ENCODE assay signal across 8 mouse cellular contexts in the genomic region with DNA sequence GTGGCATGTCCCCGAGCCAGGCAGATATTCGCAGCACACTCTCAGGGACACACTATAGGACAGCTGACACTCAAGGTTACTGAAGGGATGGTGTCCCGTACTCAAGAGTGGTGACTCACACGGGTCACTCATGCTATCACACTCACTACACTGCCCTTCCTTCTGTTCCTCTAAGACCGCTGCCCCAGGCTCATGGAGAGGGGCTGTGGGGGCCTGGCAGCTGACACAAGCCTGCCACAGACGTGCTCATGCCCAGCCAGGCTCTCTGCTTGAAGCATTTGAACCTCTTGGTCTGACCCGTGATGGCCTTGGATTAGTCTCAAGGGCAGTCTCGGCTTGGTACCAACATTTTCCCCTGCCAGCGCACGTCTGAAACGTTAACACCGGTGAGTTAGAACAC. TPM values are rescaled to one million over a fixed set of nuclear protein-coding genes. Genes with fewer than 3 reads are reported as not detected.
A peak's percentile ranks its signal among the peaks of the same experiment; 100 is the strongest.
DNase-seq lines count a peak whose midpoint lies in the region; ATAC-seq lines count a peak whose summit lies in the region.

No protein-coding gene starts in this region.

- H3K9ac ChIP-seq in hindbrain, embryonic 12.5 days, result no peak overlapping the region
- H3K9ac ChIP-seq in hindbrain, embryonic 11.5 days (ENCODE audit: low read depth, low read length), result no peak overlapping the region
- peak overlapping the region; percentile 52 for H3K9ac ChIP-seq in lung, embryonic 16.5 days (ENCODE audit: low read length)

- H3K27me3 ChIP-seq in hindbrain, embryonic 12.5 days, result no peaks in the 10 kb centered on the region
- no peaks in the 10 kb centered on the region for H3K27me3 ChIP-seq in hindbrain, embryonic 11.5 days (ENCODE audit: control insufficient read depth, insufficient read depth, low read length)
- no peaks in the 10 kb centered on the region for H3K27me3 ChIP-seq in lung, embryonic 16.5 days (ENCODE audit: control insufficient read depth, insufficient read depth, low read depth, low read length)

- WGBS in hindbrain, embryonic 12.5 days, result 78% methylated on average over 12 of the region's 12 CpGs
- WGBS in hindbrain, embryonic 11.5 days, result 76% methylated on average over 12 of the region's 12 CpGs
- 40% methylated on average over 12 of the region's 12 CpGs for WGBS in lung, embryonic 16.5 days

- no peak overlapping the region for H3K4me3 ChIP-seq in hindbrain, embryonic 12.5 days
- H3K4me3 ChIP-seq in hindbrain, embryonic 11.5 days (ENCODE audit: low read depth, low read length), result no peak overlapping the region
- no peak overlapping the region for H3K4me3 ChIP-seq in lung, embryonic 16.5 days (ENCODE audit: low read length)

- 0 out of 2 replicates have a peak, but pooled peaks have one; percentile 12 for ATAC-seq in hindbrain, embryonic 12.5 days (ENCODE audit: low FRiP score)
- ATAC-seq in hindbrain, embryonic 11.5 days (ENCODE audit: low FRiP score), result no peak
- peak; percentile 23 for ATAC-seq in lung, embryonic 16.5 days (ENCODE audit: low read depth)

- no peak overlapping the region for H3K27ac ChIP-seq in hindbrain, embryonic 12.5 days
- H3K27ac ChIP-seq in hindbrain, embryonic 11.5 days (ENCODE audit: low read depth, low read length), result no peak overlapping the region
- H3K27ac ChIP-seq in lung, embryonic 16.5 days (ENCODE audit: low read length), result peak overlapping the region; percentile 77

- intact Hi-C loops in heart, postnatal 10 days (cut with DNase I), result no loop called here
- intact Hi-C loops in left cerebral cortex, postnatal 10 days (cut with DNase I), result no loop called here

- no peaks in the 10 kb centered on the region for H3K9me3 ChIP-seq in hindbrain, embryonic 12.5 days (replicated peaks)
- H3K9me3 ChIP-seq in hindbrain, embryonic 11.5 days (ENCODE audit: control insufficient read depth, low read length), result no peaks in the 10 kb centered on the region
- H3K9me3 ChIP-seq in lung, embryonic 16.5 days (ENCODE audit: control insufficient read depth, low read length), result no peaks in the 10 kb centered on the region

- no peak for DNase-seq in hindbrain, embryonic 11.5 days (ENCODE audit: low spot score)
- peak; percentile 81 for DNase-seq in adrenal gland, postnatal 14 days
- peak; percentile 64 to 77 for DNase-seq in heart, postnatal 10 days
- DNase-seq in left cerebral cortex, postnatal 10 days (ENCODE audit: extremely low spot score in 1 of 2, low spot score in 2 of 2), result no peak
- no peak for DNase-seq in right cerebral cortex, adult 18-20 months
- DNase-seq in MN1 (ENCODE audit: low spot score), result no peak

- no peaks in the 10 kb centered on the region for H3K36me3 ChIP-seq in hindbrain, embryonic 12.5 days
- H3K36me3 ChIP-seq in hindbrain, embryonic 11.5 days (ENCODE audit: control insufficient read depth, insufficient read depth, low read length), result no peaks in the 10 kb centered on the region
- no peaks in the 10 kb centered on the region for H3K36me3 ChIP-seq in lung, embryonic 16.5 days (ENCODE audit: control insufficient read depth, insufficient read depth, low read length)

- peaks cover 45% of the 10 kb centered on the region for H3K4me1 ChIP-seq in hindbrain, embryonic 12.5 days
- H3K4me1 ChIP-seq in hindbrain, embryonic 11.5 days (replicated peaks; ENCODE audit: control insufficient read depth, insufficient read depth, low read length), result peaks cover 2% of the 10 kb centered on the region; the same call in 1 of the 2 replicates
- peaks cover 67% of the 10 kb centered on the region for H3K4me1 ChIP-seq in lung, embryonic 16.5 days (replicated peaks; ENCODE audit: control insufficient read depth, insufficient read depth, low read length)

- no peak overlapping the region for H3K4me2 ChIP-seq in hindbrain, embryonic 12.5 days (replicated peaks)
- no peak overlapping the region for H3K4me2 ChIP-seq in hindbrain, embryonic 11.5 days (replicated peaks; ENCODE audit: low read depth, low read length)
- H3K4me2 ChIP-seq in lung, embryonic 16.5 days (ENCODE audit: low read depth, low read length), result peak overlapping the region; percentile 41

RNA-seq across cellular contexts. Expression of gene Map3k1, which starts 10.7 kb away (rescaled TPM):
- polyA plus RNA-seq in hindbrain, embryonic 12.5 days (2016; fragmentation: Nextera tagmentation; extraction: Ambion mirVana), result 14.3 and 15.6 TPM in 2 replicates
- 13.0 and 16.0 TPM in 2 replicates for polyA plus RNA-seq in hindbrain, embryonic 11.5 days (2014; fragmentation: Nextera tagmentation; extraction: Ambion mirVana)
- 60.4 and 62.0 TPM in 2 replicates for total RNA-seq in adrenal gland, postnatal 14 days (2021)
- total RNA-seq in heart, postnatal 10 days (2021), result 10 to 100 TPM; 33.7 to 38.5 TPM
- 25.8 and 28.3 TPM in 2 replicates for polyA plus RNA-seq in lung, embryonic 16.5 days (2015; fragmentation: Nextera tagmentation; extraction: Ambion mirVana)
- total RNA-seq in left cerebral cortex, postnatal 10 days (2021), result 10 to 100 TPM; 11.0 to 12.0 TPM

Comparison
In these comparisons a context has a peak if more than half of its experiments do, and no peak if none do; other contexts are left out.
1. DNase-seq: peak in adrenal gland, postnatal 14 days (single experiment) and heart, postnatal 10 days (2 of 2); none in hindbrain, embryonic 11.5 days (single experiment), left cerebral cortex, postnatal 10 days (0 of 2), right cerebral cortex, adult 18-20 months (single experiment) and MN1 (single experiment).